Mouse (Mus musculus): ENCODE measurements around the gene Gm19426.
"Not testable (repeated sequence)": the region's sequence is repeated elsewhere in the genome, so short reads cannot be mapped to it uniquely, and the experiment has no call there.

Gm19426 gene

GRCm38 (mm10) chr2:84750115-84750514 lies 6.7 kb upstream of the Gm19426 start:
- DNase-seq (ENCODE audit: low spot score in 2 of 2) = peak; percentile 62 to 65

GRCm38 (mm10) chr2:84744126-84744525 lies 671 bp upstream of the Gm19426 start:
- DNase-seq (ENCODE audit: low spot score in 2 of 2) = no peak

- no peak for DNase-seq (ENCODE audit: low spot score in 2 of 2)
Measured at GRCm38 (mm10) chr2:84742451-84743283, 788 bp downstream of the Gm19426 start.

- DNase-seq (ENCODE audit: low spot score in 2 of 2) = no peak
Measured at GRCm38 (mm10) chr2:84741841-84742450, 1.5 kb downstream of the Gm19426 start.

- DNase-seq (ENCODE audit: low spot score in 2 of 2) = no peak
Measured at GRCm38 (mm10) chr2:84740608-84741333, 2.7 kb downstream of the Gm19426 start.

GRCm38 (mm10) chr2:84738271-84738911 lies 5.1 kb downstream of the Gm19426 start:
- no peak for DNase-seq (ENCODE audit: low spot score in 2 of 2)

GRCm38 (mm10) chr2:84737451-84737925 lies 6.0 kb downstream of the Gm19426 start:
- no peak for DNase-seq (ENCODE audit: low spot score in 2 of 2)

- DNase-seq (ENCODE audit: low spot score in 2 of 2) = no peak
Measured at GRCm38 (mm10) chr2:84736312-84737161, 6.9 kb downstream of the Gm19426 start.

GRCm38 (mm10) chr2:84735346-84735920 lies 8.0 kb downstream of the Gm19426 start:
- DNase-seq (ENCODE audit: low spot score in 2 of 2) = no peak

GRCm38 (mm10) chr2:84734919-84735318 lies 8.5 kb downstream of the Gm19426 start:
- DNase-seq (ENCODE audit: low spot score in 2 of 2) = no peak

GRCm38 (mm10) chr2:84734351-84734864 lies 9.0 kb downstream of the Gm19426 start:
- DNase-seq (ENCODE audit: low spot score in 2 of 2) = no peak

- no peak for DNase-seq (ENCODE audit: low spot score in 2 of 2)
Measured at GRCm38 (mm10) chr2:84733579-84734300, 9.7 kb downstream of the Gm19426 start, which contains the start of gene Ypel4. TSS of gene Ypel4 (plus strand) at chr2:84734058.

- DNase-seq (ENCODE audit: low spot score in 2 of 2) = no peak
Measured at GRCm38 (mm10) chr2:84732394-84732793, 11.1 kb downstream of the Gm19426 start.

- no peak for DNase-seq (ENCODE audit: low spot score in 2 of 2)
Measured at GRCm38 (mm10) chr2:84731206-84731605, 12.2 kb downstream of the Gm19426 start.

- not testable (repeated sequence) for DNase-seq (ENCODE audit: low spot score in 2 of 2)
Measured at GRCm38 (mm10) chr2:84728191-84728590, 15.3 kb downstream of the Gm19426 start.

GRCm38 (mm10) chr2:84727172-84727858 lies 16.1 kb downstream of the Gm19426 start, which contains the start of gene Clp1:
TSS of gene Clp1 (minus strand) at chr2:84727350.
- peak; percentile 95 to 97 for DNase-seq (ENCODE audit: low spot score in 2 of 2)

GRCm38 (mm10) chr2:84726716-84727115 lies 16.7 kb downstream of the Gm19426 start:
- no peak for DNase-seq (ENCODE audit: low spot score in 2 of 2)

- DNase-seq (ENCODE audit: low spot score in 2 of 2) = no peak
Measured at GRCm38 (mm10) chr2:84725770-84726169, 17.7 kb downstream of the Gm19426 start.

GRCm38 (mm10) chr2:84723856-84724255 lies 19.6 kb downstream of the Gm19426 start:
- no peak for DNase-seq (ENCODE audit: low spot score in 2 of 2)
